Mouse (Mus musculus): ENCODE results near the gene Gm28038.

Gene Gm28038

DNA sequence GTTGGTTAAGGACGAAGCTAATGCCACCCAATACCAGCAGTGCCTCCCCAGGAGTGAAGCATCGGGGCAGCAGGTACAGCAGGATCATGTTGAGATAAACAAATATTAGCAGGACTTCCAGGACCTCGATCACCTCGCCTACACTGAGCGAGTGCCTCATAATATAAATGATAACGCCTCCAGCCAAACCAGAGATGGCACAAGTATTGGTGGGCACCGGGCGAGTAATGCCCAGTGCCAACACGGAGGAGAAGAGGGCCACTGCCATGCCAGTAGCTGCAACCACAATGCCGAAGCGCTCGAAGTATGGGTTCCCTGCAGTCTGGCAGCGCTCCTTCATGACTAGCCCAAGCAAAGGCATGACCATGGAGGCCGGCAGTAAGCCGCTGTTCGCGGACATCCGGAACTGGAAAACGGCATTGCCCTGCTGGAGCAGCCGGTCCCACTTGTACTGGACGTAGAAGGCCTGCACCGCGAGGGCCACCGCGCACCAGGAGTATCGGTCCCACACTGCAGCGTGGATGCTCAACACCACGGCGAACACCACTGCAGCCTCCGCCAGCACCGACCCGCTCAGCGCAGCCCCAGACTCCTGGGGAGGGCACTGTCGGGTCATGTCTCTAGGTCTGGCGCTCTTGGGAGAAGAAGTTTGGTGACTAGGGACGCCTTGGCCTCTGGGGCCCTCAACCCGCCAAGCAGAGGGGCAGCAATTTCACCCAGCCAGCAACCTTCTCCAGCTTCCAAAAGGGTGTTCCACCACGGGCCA lies 4.8 kb downstream of the Gm28038 start:
- no peak for DNase-seq (ENCODE audit: low read depth, low spot score)

DNA sequence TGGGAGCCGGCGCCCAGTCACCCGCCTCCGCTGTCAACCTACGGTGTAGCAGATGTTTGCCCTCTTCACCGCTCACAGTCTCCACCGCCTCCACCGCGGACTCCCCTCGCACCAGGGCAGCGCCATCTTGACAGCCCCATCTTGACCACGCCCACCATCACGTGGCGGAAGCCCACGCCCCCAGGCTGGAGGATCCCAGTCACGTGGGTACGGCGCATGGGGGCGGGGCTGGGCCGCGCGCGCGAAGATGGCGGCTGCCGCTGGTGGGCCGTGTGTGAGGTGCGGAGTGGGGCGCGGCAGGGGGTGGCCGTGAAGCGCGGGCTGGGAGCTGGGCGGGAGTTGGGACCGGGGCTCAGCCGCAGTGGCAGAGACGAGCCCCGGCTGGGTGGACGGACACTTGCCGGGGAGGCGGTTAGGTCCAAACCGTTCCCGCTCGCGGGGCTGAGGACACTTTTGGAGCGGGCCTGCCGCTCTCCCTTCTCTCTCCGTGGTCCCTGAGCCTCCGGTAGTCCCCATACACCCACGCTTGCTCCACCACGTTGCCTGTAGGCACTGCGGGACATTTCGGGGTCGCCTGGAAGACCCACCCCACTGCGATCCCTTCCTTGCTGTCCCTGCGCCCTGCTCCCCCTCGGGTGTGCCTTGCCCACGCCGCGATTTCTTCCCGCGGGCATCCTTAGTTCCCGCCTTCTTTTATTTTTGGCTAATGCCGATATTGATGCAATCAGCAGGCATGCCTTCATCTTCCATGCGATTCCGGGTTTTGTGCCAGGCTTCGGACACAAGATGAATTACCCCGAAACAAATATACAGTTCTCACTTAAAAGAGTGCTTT lies 5.6 kb downstream of the Gm28038 start, which contains the start of the genes Dolk and Nup188:
Gene Dolk (minus strand): TSS at position 143 of the 835 bp plus-strand sequence.
Gene Nup188 (plus strand): TSS at position 206 of the 835 bp plus-strand sequence.
- peak; percentile 85 for DNase-seq (ENCODE audit: low read depth, low spot score)

DNA sequence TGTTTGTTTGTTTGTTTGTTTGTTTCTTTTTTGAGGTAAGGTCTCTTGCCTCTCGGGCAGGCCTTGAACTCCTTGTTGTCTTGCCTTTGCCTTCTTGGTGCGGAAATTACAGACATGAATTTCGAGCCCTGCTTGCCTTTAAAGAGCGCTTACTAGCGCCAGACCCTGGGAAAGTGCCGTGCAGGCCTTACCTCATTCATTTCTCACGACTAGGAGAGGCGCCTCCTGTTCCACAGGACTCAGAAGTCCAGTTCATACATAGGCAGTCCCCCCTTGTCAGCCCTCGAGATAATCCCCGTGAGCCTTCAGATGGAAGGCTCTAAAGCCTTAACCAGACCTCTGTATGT lies 6.2 kb downstream of the Gm28038 start:
- DNase-seq (ENCODE audit: low read depth, low spot score) = no peak

DNA sequence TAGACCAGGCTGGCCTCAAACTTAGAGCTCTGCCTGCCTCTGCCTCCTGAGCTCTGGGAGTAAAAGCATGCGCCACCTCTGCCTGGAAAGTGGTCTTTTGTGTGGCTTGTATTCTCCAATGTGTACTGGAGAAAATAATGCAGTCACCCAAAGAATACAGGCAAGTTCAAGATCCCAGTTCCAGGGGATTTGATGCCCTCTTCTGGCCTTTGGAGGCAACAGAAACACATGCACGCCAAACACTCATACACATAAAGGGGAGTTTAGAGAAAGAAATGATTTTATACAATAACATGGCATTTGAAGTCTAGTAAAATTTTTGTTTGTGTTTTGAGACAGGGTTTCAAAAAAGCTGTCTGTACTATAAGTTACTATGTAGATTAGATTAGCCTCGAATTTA lies 18.7 kb downstream of the Gm28038 start:
- DNase-seq (ENCODE audit: low read depth, low spot score) = no peak

DNA sequence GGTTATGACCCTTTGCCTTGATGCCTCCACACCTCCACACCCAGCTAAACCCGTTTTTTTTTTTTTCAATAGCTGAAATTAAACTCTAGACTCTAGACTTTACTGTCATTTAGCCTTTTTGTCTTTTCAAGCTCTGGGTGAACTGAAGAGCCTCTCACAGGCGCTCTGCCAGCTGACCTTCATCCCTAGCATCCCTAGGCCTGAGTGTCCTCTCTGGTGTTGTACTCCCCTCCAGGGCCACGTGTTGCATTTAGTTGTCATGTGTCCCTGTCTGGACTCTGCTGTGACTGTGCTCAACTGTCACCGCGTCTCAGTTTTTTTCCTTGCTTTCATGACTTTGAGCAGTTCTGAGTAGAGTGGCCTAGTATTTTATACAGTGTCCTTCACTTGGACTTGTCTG lies 19.1 kb downstream of the Gm28038 start:
- DNase-seq (ENCODE audit: low read depth, low spot score) = no peak

DNA sequence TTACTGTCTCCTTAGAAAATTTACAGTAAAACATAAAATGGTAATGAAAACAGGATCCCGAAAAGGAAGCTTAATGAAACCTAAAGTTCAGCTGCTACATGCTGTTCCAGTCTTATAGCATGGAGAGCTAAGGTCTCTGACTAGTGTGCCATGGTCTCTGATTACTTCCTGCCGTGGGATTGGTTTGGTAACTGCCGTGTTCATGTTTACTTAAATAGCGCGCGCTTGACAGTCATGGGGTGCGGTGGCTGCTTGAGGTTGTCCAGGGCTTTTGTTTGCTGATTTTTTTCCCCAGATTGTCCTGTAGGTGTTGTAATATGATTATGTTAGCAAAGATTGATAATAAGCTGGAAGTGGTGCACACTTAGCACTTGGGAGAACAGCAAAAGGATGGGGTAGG lies 25.2 kb downstream of the Gm28038 start:
- no peak for DNase-seq (ENCODE audit: low read depth, low spot score)

DNA sequence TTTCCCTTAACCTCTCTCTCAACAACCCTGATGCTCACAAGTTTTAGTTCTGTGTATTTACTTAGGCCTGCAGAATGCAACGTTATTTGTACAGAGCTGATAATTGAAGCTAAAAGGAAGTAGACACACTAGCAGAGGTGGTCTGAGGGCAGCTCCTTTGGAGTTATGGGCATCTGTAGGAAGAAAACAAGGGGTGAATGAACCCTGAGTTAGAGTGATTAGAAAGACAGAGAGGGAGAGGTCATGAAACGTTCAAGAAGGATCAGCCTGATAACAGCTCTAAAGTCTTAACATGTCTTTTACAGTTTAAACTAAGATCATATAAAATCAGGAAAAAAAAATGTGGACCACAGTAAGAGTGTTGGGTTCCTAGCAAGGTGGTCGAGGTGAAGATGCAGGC lies 28.5 kb downstream of the Gm28038 start:
- no peak for DNase-seq (ENCODE audit: low read depth, low spot score)

DNA sequence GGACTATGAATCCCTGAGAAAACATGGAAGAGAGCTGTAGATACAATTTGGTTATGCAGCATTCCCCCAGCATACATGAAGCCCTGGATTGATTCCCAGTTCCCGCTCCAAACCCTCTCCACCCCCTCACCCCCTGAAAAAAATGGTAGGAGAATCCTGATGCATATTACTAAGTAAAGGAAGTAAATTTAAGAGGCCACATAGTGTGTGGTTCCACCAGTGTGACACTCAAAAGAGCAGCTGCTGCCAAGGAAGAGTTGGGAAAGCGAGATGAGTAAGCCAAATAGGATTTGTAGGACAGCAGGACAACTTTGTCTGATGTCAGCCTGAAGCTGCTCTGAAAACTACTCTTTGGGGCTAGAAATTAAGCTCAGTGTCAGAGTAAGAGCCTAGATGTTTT lies 30.6 kb downstream of the Gm28038 start:
- DNase-seq (ENCODE audit: low read depth, low spot score) = no peak

DNA sequence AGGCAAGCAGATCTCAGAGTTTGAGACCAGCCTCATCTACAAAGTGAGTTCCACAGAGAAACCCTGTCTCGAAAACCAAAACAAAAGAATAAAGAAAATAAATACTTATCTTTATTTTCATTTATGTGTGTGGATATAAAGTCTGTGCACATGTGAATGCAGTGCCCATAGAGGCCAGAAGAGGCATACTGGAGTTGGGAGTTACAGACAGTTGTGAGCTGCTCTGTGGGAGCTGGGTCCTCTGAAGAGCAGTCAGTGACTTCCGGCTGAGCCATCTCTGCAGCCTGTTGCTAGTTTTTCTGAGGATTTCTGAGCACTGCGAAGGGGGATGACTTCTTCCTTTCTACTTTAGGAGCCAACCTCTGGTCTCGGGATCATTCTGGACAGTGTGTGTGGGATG lies 35.3 kb downstream of the Gm28038 start:
- no peak for DNase-seq (ENCODE audit: low read depth, low spot score)

DNA sequence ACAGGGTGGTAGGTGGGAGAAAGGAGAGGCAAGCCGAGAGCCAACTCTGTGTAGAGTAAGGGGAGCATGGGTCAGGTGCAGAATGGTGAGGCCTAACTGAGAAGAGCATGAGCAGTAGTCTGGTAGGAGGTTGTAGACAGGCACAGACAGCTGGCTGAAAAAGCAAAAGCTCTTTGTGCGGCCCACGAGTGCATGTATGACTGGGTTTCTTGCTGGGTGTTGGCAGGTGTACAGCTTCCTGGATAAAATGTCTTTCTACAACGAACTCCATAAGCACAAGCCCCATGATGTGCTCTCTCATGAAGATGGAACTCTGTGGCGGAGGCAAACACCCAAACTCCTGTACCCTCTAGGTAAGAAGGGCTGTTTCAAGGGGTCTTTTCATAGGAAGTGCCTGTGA lies 36.1 kb downstream of the Gm28038 start:
- no peak for DNase-seq (ENCODE audit: low read depth, low spot score)

DNA sequence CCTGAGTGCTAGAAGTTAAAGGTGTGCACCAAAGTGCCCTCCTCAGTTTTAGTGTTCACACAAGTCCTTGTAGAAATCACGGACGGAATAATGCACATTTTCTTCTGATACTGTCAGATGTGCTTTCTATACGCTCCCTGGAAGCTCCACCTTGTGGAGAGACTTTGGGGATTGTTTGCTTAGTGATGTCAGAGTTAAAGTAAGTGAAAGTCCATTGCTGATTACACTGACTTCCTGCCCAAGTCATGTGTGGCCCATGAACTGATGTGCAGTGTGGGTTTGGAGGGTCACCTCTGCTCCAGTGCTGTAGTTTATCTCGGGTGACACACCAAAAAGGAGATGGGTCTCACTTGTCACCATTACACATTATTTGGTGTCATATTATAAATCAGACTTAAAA lies 38.4 kb downstream of the Gm28038 start:
- no peak for DNase-seq (ENCODE audit: low read depth, low spot score)

DNA sequence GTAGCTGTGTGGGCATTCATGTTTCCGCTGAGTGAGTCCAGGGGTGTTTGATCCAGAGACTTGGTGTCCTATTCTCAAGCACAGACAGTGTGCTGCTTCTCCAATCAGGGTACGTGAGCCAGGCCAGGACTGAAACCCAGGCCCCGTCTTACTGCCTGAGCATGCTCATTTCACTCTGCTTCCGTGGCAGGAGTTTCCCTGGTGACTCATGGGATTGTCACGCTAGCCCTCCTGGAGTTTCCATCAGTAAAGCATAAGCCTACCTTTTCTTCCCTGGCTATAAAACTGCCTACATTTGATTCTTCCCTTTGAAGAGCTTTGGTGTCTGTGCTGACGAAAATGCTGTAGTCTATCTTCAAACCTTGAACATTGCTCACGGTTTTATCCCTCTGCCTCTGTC lies 42.3 kb downstream of the Gm28038 start:
- no peak for DNase-seq (ENCODE audit: low read depth, low spot score)

DNA sequence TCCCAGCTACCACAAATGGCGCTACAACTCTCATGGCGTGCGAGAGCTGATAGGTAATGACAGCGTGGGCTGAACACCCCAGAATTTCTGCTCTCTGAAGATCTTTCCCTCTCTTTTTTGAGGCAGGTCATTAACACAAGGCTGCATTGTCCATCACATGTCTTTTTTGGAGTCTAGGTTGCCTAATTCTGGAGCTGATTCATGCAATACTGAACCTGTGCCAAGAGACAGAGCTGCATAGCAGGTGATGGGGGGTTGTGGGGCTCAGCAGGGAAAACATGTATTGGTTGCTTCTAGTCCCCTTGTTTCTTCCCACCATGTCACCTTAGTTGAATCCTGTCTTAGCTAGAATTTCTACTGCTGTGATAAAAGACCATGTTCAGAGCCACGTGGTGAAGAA lies 44.5 kb downstream of the Gm28038 start:
- no peak for DNase-seq (ENCODE audit: low read depth, low spot score)

DNA sequence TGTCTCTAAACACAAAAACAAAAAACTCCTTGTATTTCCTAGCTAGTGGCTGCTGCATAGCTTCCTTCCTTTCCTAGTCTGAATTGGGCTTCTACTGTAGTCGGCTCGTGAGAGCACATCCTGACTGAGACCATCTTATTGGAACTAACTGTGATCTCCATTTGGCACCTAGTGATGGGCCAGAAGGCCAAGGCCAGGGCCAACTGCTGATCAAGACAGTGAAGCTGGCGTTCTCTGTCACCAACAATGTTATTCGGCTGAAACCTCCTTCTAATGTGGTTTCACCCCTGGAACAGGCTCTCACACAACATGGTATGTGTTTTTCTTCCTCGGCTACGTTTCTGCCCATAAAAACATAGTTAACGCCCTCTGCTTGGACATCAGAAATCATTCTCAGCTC lies 46.4 kb downstream of the Gm28038 start:
- no peak for DNase-seq (ENCODE audit: low read depth, low spot score)

DNA sequence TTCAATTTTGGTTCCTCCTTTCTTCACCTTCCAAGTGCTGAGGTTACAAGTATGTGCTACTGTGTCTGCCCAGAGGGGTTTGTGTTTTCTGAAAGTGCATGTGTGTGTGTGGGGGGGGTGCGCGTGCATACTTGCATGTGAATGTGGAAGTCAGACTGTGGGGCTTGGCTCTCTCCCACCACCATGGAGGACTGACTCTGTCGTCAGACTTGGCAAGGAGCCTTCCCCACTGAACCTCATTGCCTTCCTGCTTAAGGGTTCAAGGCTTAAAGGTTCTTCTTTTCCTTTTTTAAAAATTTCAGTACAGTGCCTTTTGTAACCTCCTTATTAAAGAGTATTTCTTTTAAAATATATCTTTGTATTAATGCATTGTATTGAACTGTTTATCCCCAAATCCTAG lies 47.9 kb downstream of the Gm28038 start:
- DNase-seq (ENCODE audit: low read depth, low spot score) = no peak

DNA sequence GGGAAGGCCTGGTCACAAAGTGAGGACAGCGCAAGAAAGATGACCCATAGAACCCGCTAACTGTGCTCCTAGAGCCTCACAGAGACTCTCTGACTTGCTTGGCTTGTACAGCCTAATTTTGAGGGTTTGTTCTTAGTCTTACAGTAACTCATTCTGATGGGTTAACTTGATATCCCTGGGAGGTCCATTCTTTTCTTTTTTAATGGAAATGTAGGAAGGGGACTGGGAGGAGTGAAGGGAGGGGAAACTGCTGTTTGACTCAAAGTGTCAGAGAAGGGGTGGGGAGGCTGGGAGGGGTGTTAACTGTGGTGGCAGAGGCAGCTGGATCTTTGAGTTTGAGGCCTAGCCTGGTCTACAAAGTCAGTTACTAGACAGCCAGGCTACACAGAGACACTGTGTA lies 54.5 kb downstream of the Gm28038 start:
- no peak for DNase-seq (ENCODE audit: low read depth, low spot score)

DNA sequence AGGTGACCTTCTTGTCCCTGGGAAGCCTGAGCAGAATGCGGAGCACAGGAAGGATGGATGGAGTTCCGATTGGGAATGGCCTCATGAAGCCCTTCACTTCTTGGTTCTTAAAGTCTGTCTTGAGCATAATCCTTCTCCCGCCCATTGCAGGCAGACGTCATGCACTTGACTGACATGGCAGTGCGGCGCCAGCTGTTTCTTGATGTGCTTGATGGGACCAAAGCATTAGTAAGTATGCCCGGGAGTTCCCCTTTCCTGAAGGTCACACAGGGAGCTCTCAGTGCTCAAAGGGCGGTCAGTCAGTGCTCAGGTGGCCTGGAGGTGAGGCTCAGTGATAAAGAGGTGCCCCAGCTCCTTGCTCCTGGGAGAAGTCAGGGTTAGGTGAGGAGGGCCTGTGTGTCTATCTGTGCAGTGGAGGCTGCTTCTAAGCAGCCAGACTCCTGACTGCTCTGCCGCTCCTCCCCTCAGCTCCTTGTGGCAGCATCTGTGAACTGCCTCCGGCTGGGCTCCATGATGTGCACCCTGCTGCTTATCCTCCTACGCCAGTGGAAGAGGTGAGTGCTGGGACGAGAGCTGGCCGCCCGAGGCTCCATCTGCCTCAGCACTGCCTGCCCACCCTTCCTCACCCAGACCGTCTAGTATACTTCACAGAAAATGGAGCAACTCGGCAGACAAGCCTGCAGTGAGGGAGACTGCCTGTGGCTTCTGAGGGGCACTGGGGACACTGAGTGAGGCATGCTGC lies 55.5 kb downstream of the Gm28038 start:
- DNase-seq (ENCODE audit: low read depth, low spot score) = no peak

DNA sequence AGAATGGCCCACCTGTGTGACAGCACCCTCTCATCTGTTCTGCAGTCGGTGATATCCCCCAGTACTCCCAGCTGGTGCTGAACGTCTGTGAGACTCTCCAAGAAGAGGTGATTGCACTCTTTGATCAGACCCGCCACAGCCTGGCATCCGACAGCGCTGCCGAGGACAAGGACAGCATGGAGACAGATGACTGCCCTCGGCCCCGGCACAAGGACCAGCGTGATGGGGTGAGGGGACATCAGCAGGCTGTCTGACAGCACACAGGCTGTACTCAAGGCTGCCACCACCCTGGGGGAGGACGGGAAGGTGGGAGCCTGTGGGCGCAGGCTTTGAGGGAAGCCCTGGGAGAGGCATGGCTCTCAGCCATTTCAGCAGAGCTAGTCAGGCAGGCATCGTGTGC lies 56.3 kb downstream of the Gm28038 start:
- no peak for DNase-seq (ENCODE audit: low read depth, low spot score)

DNA sequence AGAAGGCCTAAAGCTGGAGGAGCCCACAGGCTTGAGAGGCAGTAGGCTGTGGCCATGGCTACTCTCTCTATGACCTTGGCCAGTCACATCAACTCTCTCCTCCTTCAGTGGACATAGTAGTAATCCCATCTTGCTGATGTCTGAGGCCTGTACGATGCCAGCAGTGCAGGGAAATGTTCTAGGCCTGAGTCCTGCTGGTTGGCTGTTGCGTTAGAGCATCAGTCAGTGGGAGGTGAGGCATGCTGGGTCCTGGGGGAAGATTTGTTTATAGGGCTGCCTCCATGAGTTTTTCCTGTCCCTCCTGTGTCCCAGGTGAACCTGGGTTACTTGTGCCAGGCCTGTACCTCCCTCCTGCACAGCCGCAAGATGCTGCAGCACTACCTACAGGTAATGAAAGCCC lies 61.2 kb downstream of the Gm28038 start:
- DNase-seq (ENCODE audit: low read depth, low spot score) = no peak

DNA sequence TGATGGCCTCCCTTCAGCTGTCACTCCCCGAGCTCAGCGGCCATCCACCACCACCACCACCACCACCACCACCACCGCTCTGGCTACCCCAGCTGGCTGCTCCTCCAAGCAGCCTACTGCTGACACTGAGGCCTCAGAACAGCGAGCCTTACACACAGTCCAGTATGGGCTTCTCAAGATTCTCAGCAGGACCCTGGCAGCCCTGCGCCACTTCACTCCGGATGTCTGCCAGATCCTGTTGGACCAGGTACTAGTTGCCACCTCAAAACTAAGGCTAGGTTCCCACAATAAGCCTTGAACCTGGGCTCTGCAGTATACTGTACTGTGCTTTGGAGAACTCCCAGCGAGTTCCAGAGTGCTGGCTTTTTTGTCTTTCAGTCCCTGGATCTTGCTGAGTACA lies 61.7 kb downstream of the Gm28038 start:
- DNase-seq (ENCODE audit: low read depth, low spot score) = no peak

DNA sequence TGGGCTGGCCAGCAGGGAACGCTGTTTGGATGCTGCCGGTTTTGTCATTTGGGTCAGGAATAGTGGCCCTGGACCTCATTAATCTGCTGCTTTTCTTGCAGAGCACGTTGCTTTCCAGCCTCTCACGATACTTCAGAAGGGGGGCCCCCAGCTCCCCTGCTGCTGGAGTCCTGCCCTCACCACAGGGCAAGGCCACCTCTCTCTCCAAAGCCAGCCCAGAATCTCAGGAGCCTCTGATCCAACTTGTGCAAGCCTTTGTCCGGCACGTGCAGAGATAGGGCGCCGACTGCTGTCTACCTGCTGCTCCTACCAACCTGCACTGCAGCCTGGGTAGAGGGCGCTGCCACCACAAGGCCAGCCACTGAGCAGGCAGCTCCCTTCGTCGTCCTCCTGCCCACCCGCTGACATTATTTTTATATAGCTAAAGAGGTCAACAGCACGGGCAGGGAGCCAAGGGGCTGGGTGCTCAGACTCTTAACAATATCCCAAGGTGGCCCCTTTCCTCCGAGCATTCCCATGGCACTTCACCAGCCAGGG lies 62.8 kb downstream of the Gm28038 start:
- DNase-seq (ENCODE audit: low read depth, low spot score) = no peak

All from brain, embryonic 18.5 days (tissue).